Mouse (Mus musculus) MEL (cell line): ENCODE measurements around the gene Cox5b. TPM values are rescaled to one million over a fixed set of nuclear protein-coding genes. Genes with fewer than 3 reads are reported as not detected.
A peak's percentile ranks its signal among the peaks of the same experiment; 100 is the strongest.

ENCODE experiments used
- DNase-seq: peaks from one replicate; pipeline ENCODE4 v3.0.0; 2011; ENCODE audit warnings: low read depth, low spot score
- H3K27ac ChIP-seq: 2 replicates; pipeline ENCODE4 v1.5.1; 2012; ENCODE audit warnings: low read depth, mild to moderate bottlenecking, control low read depth, low read length, moderate library complexity; ENCODE audit not compliant: control insufficient read depth
- H3K27me3 ChIP-seq, 2 experiments: fragments of 150-350 bp in 1 of 2; sonication (generic) in 1 of 2; 2 replicates each; pipeline ENCODE4 v1.6.1; 2012; ENCODE audit warnings: low read length in 2 of 2, mild to moderate bottlenecking in 2 of 2, improper control_type of control experiment in 1 of 2, moderate library complexity in 1 of 2; ENCODE audit not compliant: insufficient read depth in 2 of 2, control insufficient read depth in 1 of 2
- H3K36me3 ChIP-seq, 2 experiments: 2 replicates each; pipeline ENCODE4 v1.6.1; 2012 to 2014; ENCODE audit warnings: low read length in 2 of 2, improper control_type of control experiment in 1 of 2, inconsistent platforms in 1 of 2, mild to moderate bottlenecking in 1 of 2; ENCODE audit not compliant: insufficient read depth in 2 of 2, control insufficient read depth in 1 of 2
- H3K4me1 ChIP-seq, 2 experiments: fragments of 150-350 bp in 1 of 2; sonication (generic) in 1 of 2; 2 replicates each; pipeline ENCODE4 v1.6.1; 2012; ENCODE audit warnings: low read length in 2 of 2, improper control_type of control experiment in 1 of 2, mild to moderate bottlenecking in 1 of 2; ENCODE audit not compliant: insufficient read depth in 2 of 2, control insufficient read depth in 1 of 2
- H3K4me3 ChIP-seq, 2 experiments: fragments of 150-350 bp in 1 of 2; sonication (generic) in 1 of 2; 2 replicates each; pipeline ENCODE4 v1.5.1; 2012; ENCODE audit warnings: low read depth in 2 of 2, low read length in 2 of 2, mild to moderate bottlenecking in 2 of 2, moderate library complexity in 2 of 2, control low read depth in 1 of 2, improper control_type of control experiment in 1 of 2; ENCODE audit not compliant: control insufficient read depth in 1 of 2, insufficient read depth in 1 of 2
- H3K79me2 ChIP-seq: 2 replicates; pipeline ENCODE4 v1.6.1; 2012; ENCODE audit warnings: mild to moderate bottlenecking, low read length, moderate library complexity; ENCODE audit not compliant: control insufficient read depth, poor library complexity, insufficient read depth
- H3K9ac ChIP-seq: 2 replicates; pipeline ENCODE4 v1.6.1; 2012; ENCODE audit warnings: low read depth, mild to moderate bottlenecking, control low read depth, low read length, moderate library complexity; ENCODE audit not compliant: control insufficient read depth, poor library complexity, severe bottlenecking
- H3K9me3 ChIP-seq: fragments of 150-350 bp; sonication (generic); replicated peaks from 2 replicates; pipeline ENCODE4 v1.6.1; 2012; ENCODE audit warnings: mild to moderate bottlenecking, low read length, improper control_type of control experiment, moderate library complexity; ENCODE audit not compliant: insufficient read depth
- BHLHE40 ChIP-seq: IDR thresholded peaks from 2 replicates; pipeline ENCODE4 v1.6.1; 2012; ENCODE audit warnings: low read depth, mild to moderate bottlenecking, inconsistent platforms, low read length, improper control_type of control experiment, borderline replicate concordance
- E2F4 ChIP-seq: IDR thresholded peaks from 2 replicates; pipeline ENCODE4 v1.6.1; 2011; ENCODE audit warnings: low read depth, low read length, improper control_type of control experiment, borderline replicate concordance
- EP300 ChIP-seq, 2 experiments: IDR thresholded peaks; 2 replicates each; pipeline ENCODE4 v1.6.1; 2011; ENCODE audit warnings: improper control_type of control experiment in 2 of 2, low read length in 2 of 2, low read depth in 1 of 2, mild to moderate bottlenecking in 1 of 2
- GABPA ChIP-seq: IDR thresholded peaks from 2 replicates; pipeline ENCODE4 v1.6.1; 2012; ENCODE audit warnings: low read depth, mild to moderate bottlenecking, inconsistent platforms, low read length, improper control_type of control experiment, moderate library complexity
- GATA1 ChIP-seq: IDR thresholded peaks from 2 replicates; pipeline ENCODE4 v1.6.1; 2011; ENCODE audit warnings: low read depth, low read length, improper control_type of control experiment
- KAT2A ChIP-seq: conservative IDR thresholded peaks from 2 replicates; pipeline ENCODE4 v1.6.1; 2012; ENCODE audit warnings: low read depth, low read length, improper control_type of control experiment, inconsistent platforms
- MAFK ChIP-seq: IDR thresholded peaks from 2 replicates; pipeline ENCODE4 v1.6.1; 2011; ENCODE audit warnings: low read depth, mild to moderate bottlenecking, low read length, improper control_type of control experiment, borderline replicate concordance
- MAZ ChIP-seq: IDR thresholded peaks from 2 replicates; pipeline ENCODE4 v1.6.1; 2012; ENCODE audit warnings: low read depth, mild to moderate bottlenecking, inconsistent platforms, low read length, improper control_type of control experiment
- MEF2A ChIP-seq: IDR thresholded peaks from 2 replicates; pipeline ENCODE4 v1.6.1; 2014; ENCODE audit warnings: low read depth, mild to moderate bottlenecking, inconsistent platforms, low read length, improper control_type of control experiment; ENCODE audit not compliant: poor library complexity, insufficient replicate concordance, severe bottlenecking; ENCODE audit errors: extremely low read depth
- MYB ChIP-seq: IDR thresholded peaks from 2 replicates; pipeline ENCODE4 v1.6.1; 2011; ENCODE audit warnings: mild to moderate bottlenecking, low read depth, low read length, improper control_type of control experiment
- POLR2AphosphoS5 ChIP-seq: IDR thresholded peaks from 2 replicates; pipeline ENCODE4 v1.6.1; 2012; ENCODE audit warnings: low read depth, borderline replicate concordance, mild to moderate bottlenecking, inconsistent platforms, low read length, moderate library complexity, mixed read lengths
- RAD21 ChIP-seq: IDR thresholded peaks from 2 replicates; pipeline ENCODE4 v1.6.1; 2011; ENCODE audit warnings: mild to moderate bottlenecking, low read depth, low read length, improper control_type of control experiment
- RCOR1 ChIP-seq: IDR thresholded peaks from 2 replicates; pipeline ENCODE4 v1.6.1; 2012; ENCODE audit warnings: low read depth, mild to moderate bottlenecking, inconsistent platforms, low read length, improper control_type of control experiment
- SIN3A ChIP-seq: IDR thresholded peaks from 2 replicates; pipeline ENCODE4 v1.6.1; 2012; ENCODE audit warnings: low read length, improper control_type of control experiment, inconsistent platforms
- SMC3 ChIP-seq: IDR thresholded peaks from 2 replicates; pipeline ENCODE4 v1.6.1; 2011; ENCODE audit warnings: low read depth, low read length, improper control_type of control experiment
- TBP ChIP-seq: IDR thresholded peaks from 2 replicates; pipeline ENCODE4 v1.8.0; 2011; ENCODE audit warnings: low read depth, low read length, improper control_type of control experiment
- TCF12 ChIP-seq: IDR thresholded peaks from 2 replicates; pipeline ENCODE4 v1.6.1; 2014; ENCODE audit warnings: low read depth, mild to moderate bottlenecking, inconsistent platforms, low read length, improper control_type of control experiment, moderate library complexity
- USF2 ChIP-seq, 2 experiments: IDR thresholded peaks; 2 replicates each; pipeline ENCODE4 v1.6.1; 2011 to 2012; ENCODE audit warnings: improper control_type of control experiment in 2 of 2, low read length in 2 of 2, borderline replicate concordance in 1 of 2, inconsistent platforms in 1 of 2, low read depth in 1 of 2, mild to moderate bottlenecking in 1 of 2; ENCODE audit not compliant: insufficient read depth in 1 of 2
- ZC3H11A ChIP-seq: IDR thresholded peaks from 2 replicates; pipeline ENCODE4 v1.6.1; 2012; ENCODE audit warnings: low read depth, mild to moderate bottlenecking, inconsistent platforms, low read length, improper control_type of control experiment
- ZKSCAN1 ChIP-seq: IDR thresholded peaks from 2 replicates; pipeline ENCODE4 v1.6.1; 2012; ENCODE audit warnings: low read depth, mild to moderate bottlenecking, inconsistent platforms, low read length, improper control_type of control experiment, moderate library complexity
- ZMIZ1 ChIP-seq: IDR thresholded peaks from 2 replicates; pipeline ENCODE4 v1.6.1; 2012; ENCODE audit warnings: low read depth, mild to moderate bottlenecking, inconsistent platforms, low read length, improper control_type of control experiment, moderate library complexity
- polyA plus RNA-seq, 2 experiments: library from polyadenylated mRNA; stranded (reverse) in 1 of 2; unstranded in 1 of 2; fragments of >175 nt in 1 of 2; fragments of >200 nt in 1 of 2; gene quantifications; 2 replicates each; pipeline versions ENCODE4 v1.2.1 to v1.2.4; 2012; ENCODE audit warnings: low replicate concordance in 2 of 2, low read depth in 1 of 2; ENCODE audit not compliant: insufficient read length in 2 of 2, insufficient read depth in 1 of 2, missing spikeins in 1 of 2
- total RNA-seq: library from RNA; depleted of rRNA; stranded (reverse); fragments of 300-350 nt; gene quantifications from 2 replicates; pipeline ENCODE4 v1.2.3, GENCODE M21; 2012

Gene Cox5b
- total and polyA plus RNA-seq, 3 experiments, result 541 to 1,152 TPM; not detected in 1

DNA sequence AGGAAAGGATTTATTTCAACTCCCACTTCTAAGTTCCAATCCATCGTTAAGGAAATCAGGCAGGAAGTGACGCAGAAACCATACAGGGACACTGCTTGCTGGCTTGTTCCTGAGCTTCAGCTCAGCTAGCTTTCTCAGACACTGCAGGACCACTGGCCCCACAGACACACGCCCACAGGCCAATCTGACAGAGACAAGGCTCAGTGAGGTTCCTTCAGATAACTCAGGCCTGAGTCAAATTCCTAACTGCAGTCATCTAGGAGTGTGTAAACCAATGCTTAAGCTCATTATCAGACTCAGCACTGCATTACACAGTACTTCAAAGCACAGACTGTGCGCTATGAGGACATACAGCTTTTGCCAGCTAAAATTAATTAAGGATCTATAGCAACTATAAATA is 21.0 kb upstream of the Cox5b start:
- no peak overlapping the region for H3K4me3 ChIP-seq
- no peak overlapping the region for H3K27ac ChIP-seq
- H3K9ac ChIP-seq, result no peak overlapping the region
- peaks cover 2 to 6% of the 10 kb centered on the region in 2 experiments for H3K27me3 ChIP-seq
- peak; percentile 66 for DNase-seq
- H3K36me3 ChIP-seq, result peaks cover 0 to 16% of the 10 kb centered on the region in 2 experiments; a peak in 2 of 4 replicates
- peaks cover 6 to 24% of the 10 kb centered on the region in 2 experiments; a peak in 2 of 4 replicates for H3K4me1 ChIP-seq
- H3K9me3 ChIP-seq, result no peaks in the 10 kb centered on the region
- no peaks in the 10 kb centered on the region for H3K79me2 ChIP-seq
- TF ChIP-seq GATA1, result peak; percentile 25; the same call in 1 of the 2 replicates
- TF ChIP-seq USF2 (IDR thresholded peaks at IDR 0.05; ENCODE audit: borderline replicate concordance in 1 of 2, insufficient read depth in 1 of 2, low read depth in 1 of 2, low read length in 2 of 2), result no peak
- no peak for TF ChIP-seq MAFK
- TF ChIP-seq TCF12, result peak; percentile 52; the same call in 1 of the 2 replicates
- TF ChIP-seq EP300 (IDR thresholded peaks at IDR 0.05; ENCODE audit: low read depth in 1 of 2, low read length in 2 of 2), result peak in 1 of 2 experiments; percentile 47; a peak in 1 of 4 replicates
- no peak for TF ChIP-seq SIN3A
- no peak for TF ChIP-seq MAZ

DNA sequence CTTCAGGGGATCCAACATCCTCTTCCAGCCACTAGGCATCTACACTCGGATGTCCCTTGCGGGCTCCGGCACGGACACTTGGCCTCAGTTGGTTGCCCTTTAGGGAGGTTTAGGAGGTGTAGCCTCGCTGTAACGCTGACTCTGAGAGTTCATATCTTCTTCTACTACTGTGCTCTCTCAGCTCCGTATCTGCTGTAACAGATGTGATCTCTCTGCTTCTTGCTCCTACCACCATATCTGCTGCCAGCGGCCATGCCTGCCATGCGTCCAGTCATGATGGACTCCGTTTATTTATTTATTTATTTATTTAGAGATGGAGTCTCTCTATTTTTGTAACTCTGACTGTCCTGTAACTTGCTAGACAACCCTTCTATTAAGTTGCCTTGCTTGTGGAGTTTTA is 20.0 kb upstream of the Cox5b start:
- Histone ChIP-seq H3K27me3 (peaks cover 7 to 8% of the 10 kb centered on the region in 2 experiments), H3K9ac (0 out of 2 replicates have a peak overlapping the region, but pooled peaks have one; percentile 23), H3K27ac (no peak overlapping the region), H3K9me3 (no peaks in the 10 kb centered on the region), H3K36me3 (peaks cover 0 to 14% of the 10 kb centered on the region in 2 experiments; a peak in 2 of 4 replicates), H3K79me2 (no peaks in the 10 kb centered on the region), H3K4me3 (no peak overlapping the region), H3K4me1 (peaks cover 2 to 15% of the 10 kb centered on the region in 2 experiments; a peak in 2 of 4 replicates)
- no peak for DNase-seq
- TF ChIP-seq EP300 (IDR thresholded peaks at IDR 0.05; ENCODE audit: low read depth in 1 of 2, low read length in 2 of 2) (0 out of 4 replicates have a peak, but pooled peaks of 1 of the 2 experiments have one; percentile 8), MEF2A (no peak), ZMIZ1 (no peak)

DNA sequence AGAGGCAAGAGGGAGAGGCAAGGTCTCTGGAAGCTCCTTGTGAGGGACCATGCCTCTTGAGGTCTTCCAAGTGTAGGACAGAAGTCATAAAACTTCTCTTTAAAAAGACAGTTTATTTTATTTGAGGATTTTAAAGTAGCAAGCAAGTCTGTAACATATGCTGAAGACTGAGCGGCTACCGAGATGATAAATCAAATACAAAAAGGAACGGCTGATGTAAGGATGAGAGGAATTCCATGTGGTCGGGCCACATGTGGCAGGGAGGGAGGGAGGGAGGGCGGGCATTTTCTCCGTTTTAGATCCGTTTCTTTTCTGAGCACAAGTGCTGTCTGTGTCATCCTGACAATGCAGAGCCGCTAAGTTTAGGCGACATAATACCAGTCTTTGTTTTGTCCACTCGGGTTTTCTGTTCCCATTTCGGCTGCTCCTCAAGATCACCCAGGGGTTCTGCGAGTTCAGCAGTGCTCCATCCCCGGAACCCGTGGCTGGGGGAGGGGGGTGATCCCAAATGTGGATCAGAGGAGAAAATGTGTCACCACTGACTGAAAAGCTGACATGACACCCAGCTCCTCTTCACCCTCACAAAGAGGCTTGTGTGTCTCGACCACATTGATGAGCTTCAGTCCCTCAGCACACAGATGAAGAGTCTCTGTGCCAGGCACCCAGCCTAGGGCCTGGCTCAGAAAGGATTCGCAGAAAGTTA is 18.4 kb upstream of the Cox5b start:
- no peaks in the 10 kb centered on the region for H3K79me2 ChIP-seq
- H3K27ac ChIP-seq, result no peak overlapping the region
- H3K36me3 ChIP-seq, result peaks cover 0 to 14% of the 10 kb centered on the region in 2 experiments; a peak in 2 of 4 replicates
- H3K27me3 ChIP-seq, result peaks cover 7 to 9% of the 10 kb centered on the region in 2 experiments
- H3K9me3 ChIP-seq, result no peaks in the 10 kb centered on the region
- H3K4me1 ChIP-seq, result peaks cover 2 to 15% of the 10 kb centered on the region in 2 experiments; a peak in 2 of 4 replicates
- no peak for DNase-seq
- no peak overlapping the region for H3K9ac ChIP-seq
- H3K4me3 ChIP-seq, result no peak overlapping the region
- TF ChIP-seq GABPA, result no peak
- no peak for TF ChIP-seq SMC3
- no peak for TF ChIP-seq ZC3H11A
- TF ChIP-seq MEF2A, result no peak
- TF ChIP-seq MYB, result no peak
- TF ChIP-seq MAFK, result no peak
- no peak for TF ChIP-seq TBP
- no peak for TF ChIP-seq POLR2AphosphoS5
- no peak for TF ChIP-seq EP300 (IDR thresholded peaks at IDR 0.05; ENCODE audit: low read depth in 1 of 2, low read length in 2 of 2)
- TF ChIP-seq RAD21, result no peak
- no peak for TF ChIP-seq ZKSCAN1
- TF ChIP-seq RCOR1, result no peak
- no peak for TF ChIP-seq KAT2A
- TF ChIP-seq E2F4, result no peak
- no peak for TF ChIP-seq GATA1
- no peak for TF ChIP-seq USF2 (IDR thresholded peaks at IDR 0.05; ENCODE audit: borderline replicate concordance in 1 of 2, insufficient read depth in 1 of 2, low read depth in 1 of 2, low read length in 2 of 2)
- TF ChIP-seq BHLHE40, result no peak
